Mouse (Mus musculus): ENCODE results near the gene 1700012B09Rik. TPM values are rescaled to one million over a fixed set of nuclear protein-coding genes. Genes with fewer than 3 reads are reported as not detected.

Gene 1700012B09Rik
- polyA plus RNA-seq, 1 experiment from 2014 or later: 0.36 TPM

DNA sequence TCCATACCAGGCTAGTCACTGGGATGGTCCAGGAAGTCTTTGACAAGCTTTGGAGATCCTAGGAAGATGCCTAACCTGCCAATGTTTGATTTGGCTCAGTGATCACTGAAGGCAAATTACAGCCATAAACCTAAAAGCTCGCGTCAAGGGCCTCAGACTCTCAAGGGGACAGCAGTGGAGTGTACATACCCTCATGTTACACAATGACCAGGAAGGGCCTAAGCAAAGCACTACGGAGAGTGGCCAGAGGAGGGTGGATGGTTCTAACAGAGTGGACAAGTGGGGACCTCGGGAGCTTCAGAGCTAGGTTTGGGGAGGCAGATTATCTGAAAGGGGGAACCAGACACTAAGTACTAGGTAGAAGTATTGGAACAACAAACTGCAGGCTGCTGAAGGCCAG, 44.2 kb downstream of the 1700012B09Rik start:
- Histone ChIP-seq H3K4me2 (replicated peaks) (no peak overlapping the region), H3K27me3 (no peaks in the 10 kb centered on the region), H3K36me3 (no peaks in the 10 kb centered on the region), H3K4me3 (no peak overlapping the region), H3K9me3 (no peaks in the 10 kb centered on the region), H3K4me1 (peaks cover 7% of the 10 kb centered on the region; the same call in 1 of the 2 replicates), H3K9ac (no peak overlapping the region), H3K27ac (no peak overlapping the region)
- ATAC-seq (ENCODE audit: insufficient number of reproducible peaks, insufficient read depth, low FRiP score, low TSS enrichment): no peak
- 89% methylated on average over 4 of the region's 4 CpGs for WGBS

DNA sequence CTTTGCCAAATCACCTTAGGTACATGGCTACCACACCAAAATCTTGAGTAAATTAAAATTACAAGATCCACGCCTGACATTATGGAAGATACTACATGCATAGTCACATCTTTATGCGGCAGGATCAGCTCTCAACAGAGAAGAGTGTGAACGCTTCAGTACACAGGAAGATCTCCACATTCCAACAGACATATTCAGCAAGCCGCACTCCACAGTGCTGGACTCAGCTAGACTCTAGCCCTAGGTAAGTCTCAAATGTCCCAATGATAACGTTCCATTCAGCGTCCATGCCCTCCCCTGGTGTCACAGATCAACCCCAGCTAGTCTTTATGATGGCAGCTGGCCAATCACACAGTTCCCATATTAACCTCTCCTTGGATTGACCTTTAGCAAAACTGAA, 44.8 kb downstream of the 1700012B09Rik start:
- Histone ChIP-seq H3K27ac (no peak overlapping the region), H3K4me3 (no peak overlapping the region), H3K36me3 (no peaks in the 10 kb centered on the region), H3K9me3 (no peaks in the 10 kb centered on the region), H3K9ac (no peak overlapping the region), H3K4me2 (replicated peaks) (no peak overlapping the region), H3K4me1 (peaks cover 3% of the 10 kb centered on the region; the same call in 1 of the 2 replicates), H3K27me3 (no peaks in the 10 kb centered on the region)
- 81% methylated on average over 6 of the region's 6 CpGs for WGBS
- no peak for ATAC-seq (ENCODE audit: insufficient number of reproducible peaks, insufficient read depth, low FRiP score, low TSS enrichment)

DNA sequence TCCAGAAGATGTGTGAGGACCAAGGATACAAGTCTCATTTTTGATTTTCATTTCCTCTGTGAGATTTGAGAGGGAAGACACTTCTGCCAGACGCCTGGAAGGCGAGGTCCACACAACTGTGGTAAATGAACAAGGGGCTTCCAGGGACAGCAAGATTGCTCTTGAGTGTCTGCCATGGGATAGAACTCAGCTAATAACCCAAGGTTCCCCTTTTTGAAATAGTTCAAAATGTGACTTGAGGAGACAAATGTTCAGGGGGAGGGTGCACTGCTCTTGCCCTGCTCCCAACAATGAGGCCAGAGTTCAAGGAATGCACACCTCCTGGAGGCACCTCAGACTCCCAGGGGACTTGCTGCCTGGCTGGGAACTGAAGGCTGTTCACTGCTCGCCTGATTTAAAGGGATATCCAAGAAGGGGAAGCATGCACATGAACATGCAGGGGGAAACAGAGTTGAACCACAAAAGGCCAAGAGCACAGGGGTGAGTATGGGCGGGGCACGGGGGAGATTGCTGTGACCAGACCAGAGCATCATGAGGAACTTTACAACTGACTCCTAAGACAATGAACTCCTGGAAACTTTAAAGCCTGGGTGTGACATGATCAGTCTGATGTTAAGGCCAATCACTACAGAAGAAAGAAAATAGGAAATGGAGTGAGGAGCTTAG, 45.9 kb downstream of the 1700012B09Rik start:
- H3K4me3 ChIP-seq: no peak overlapping the region
- H3K27me3 ChIP-seq: no peaks in the 10 kb centered on the region
- no peak for ATAC-seq (ENCODE audit: insufficient number of reproducible peaks, insufficient read depth, low FRiP score, low TSS enrichment)
- no peaks in the 10 kb centered on the region for H3K4me1 ChIP-seq
- no peaks in the 10 kb centered on the region for H3K36me3 ChIP-seq
- no peak overlapping the region for H3K27ac ChIP-seq
- WGBS: 72% methylated on average over 5 of the region's 5 CpGs
- no peaks in the 10 kb centered on the region for H3K9me3 ChIP-seq
- no peak overlapping the region for H3K4me2 ChIP-seq (replicated peaks)
- no peak overlapping the region for H3K9ac ChIP-seq

DNA sequence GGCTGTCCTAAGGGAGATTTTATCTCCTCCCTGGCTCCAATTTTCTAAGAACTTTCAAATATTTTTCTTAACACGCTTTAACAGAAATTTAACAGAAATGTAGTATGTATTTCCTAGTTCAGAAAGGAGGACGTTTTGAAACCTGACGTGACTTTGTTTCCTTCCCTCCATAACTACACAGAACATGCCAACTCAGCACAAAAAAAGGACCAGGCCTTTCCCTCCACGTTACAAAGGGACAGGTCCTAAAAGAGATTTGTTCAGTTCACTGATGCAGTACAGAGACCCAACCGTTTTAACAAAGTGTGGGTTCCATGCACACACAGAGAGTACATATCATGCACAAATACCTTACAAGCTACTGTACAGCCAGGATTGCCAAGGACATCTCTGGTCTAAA, 49.2 kb downstream of the 1700012B09Rik start:
- no peaks in the 10 kb centered on the region for H3K27me3 ChIP-seq
- no peaks in the 10 kb centered on the region for H3K36me3 ChIP-seq
- no peak overlapping the region for H3K27ac ChIP-seq
- H3K4me1 ChIP-seq: no peaks in the 10 kb centered on the region
- H3K4me2 ChIP-seq (replicated peaks): no peak overlapping the region
- H3K9ac ChIP-seq: no peak overlapping the region
- 83% methylated on average over 5 of the region's 5 CpGs for whole genome bisulfite sequencing
- H3K4me3 ChIP-seq: no peak overlapping the region
- no peak for ATAC-seq (ENCODE audit: insufficient number of reproducible peaks, insufficient read depth, low FRiP score, low TSS enrichment)
- no peaks in the 10 kb centered on the region for H3K9me3 ChIP-seq

DNA sequence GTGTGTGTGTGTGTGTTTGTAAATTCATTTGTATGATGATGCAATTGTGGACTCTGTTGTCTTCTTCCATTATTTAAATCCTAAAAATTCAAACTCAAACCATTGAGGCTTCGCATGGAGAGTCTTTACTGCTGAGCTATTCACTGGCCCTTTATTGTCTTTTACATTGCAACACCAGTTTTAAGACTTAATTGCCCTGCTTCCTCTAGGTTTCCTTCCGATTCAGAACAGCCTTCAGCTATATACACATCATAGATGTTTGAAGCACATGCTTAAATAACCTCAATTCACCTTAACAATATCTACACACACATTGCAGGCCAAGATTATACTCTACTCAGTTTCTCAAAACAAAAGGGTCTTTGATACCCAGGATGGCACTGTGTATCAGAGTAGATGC, 50.4 kb downstream of the 1700012B09Rik start:
- H3K4me3 ChIP-seq: no peak overlapping the region
- H3K27me3 ChIP-seq: no peaks in the 10 kb centered on the region
- no peak overlapping the region for H3K27ac ChIP-seq
- H3K36me3 ChIP-seq: no peaks in the 10 kb centered on the region
- no peak overlapping the region for H3K9ac ChIP-seq
- ATAC-seq (ENCODE audit: insufficient number of reproducible peaks, insufficient read depth, low FRiP score, low TSS enrichment): no peak
- H3K4me1 ChIP-seq: no peaks in the 10 kb centered on the region
- WGBS: 57% methylated on average over 2 of the region's 2 CpGs
- H3K9me3 ChIP-seq: no peaks in the 10 kb centered on the region
- no peak overlapping the region for H3K4me2 ChIP-seq (replicated peaks)

DNA sequence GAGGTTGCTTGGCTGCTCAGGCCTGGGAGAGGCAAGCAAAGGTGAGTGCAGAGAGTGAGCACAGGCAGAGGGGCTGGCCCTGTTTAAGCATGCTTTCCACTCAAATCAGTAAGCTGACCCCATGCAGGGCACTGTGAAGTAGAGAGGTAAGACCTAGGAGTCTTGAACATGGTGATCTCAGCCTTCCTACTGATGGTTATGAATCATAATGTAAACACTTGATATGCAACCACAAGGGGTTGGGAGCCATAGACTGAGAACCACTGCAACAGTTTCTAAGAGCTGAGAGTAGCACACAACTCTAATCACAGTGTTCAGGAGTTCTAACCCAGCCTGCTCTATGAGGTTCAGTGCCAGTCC, 52.5 kb downstream of the 1700012B09Rik start:
- no peak for ATAC-seq (ENCODE audit: insufficient number of reproducible peaks, insufficient read depth, low FRiP score, low TSS enrichment)
- no peak overlapping the region for H3K4me2 ChIP-seq (replicated peaks)

DNA sequence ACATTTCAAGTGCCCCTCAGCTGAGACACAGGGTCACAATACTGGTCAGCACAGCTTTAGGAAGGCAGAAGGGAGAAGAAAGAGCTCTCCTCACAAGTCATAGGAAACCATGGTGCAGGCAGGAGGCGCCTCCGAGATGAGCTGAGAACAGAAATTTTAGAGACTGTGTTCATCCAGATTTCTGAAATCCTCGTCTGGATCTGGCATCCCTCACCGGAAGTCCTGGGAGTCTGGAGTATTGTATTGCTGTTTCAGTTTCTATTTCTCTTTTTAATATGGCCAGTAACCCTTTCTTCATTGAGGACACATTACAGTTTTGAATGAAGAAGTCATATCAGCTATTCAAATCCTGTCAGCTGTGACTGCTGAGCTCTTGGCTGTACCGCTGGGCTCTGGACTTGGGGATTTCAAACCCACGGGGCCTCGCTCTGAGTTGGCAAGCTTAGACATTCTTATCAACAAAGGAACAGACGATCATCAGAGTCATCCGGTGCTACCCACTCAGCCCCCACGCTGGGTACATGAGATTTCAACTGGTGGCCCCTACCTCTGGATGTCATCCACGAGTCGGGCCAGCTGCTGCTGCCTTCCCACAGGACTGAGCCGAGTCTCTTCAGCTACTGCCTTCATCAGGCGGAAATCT, 53.0 kb downstream of the 1700012B09Rik start:
- 65% methylated on average over 14 of the region's 14 CpGs for WGBS
- Histone ChIP-seq H3K4me1 (no peaks in the 10 kb centered on the region), H3K36me3 (no peaks in the 10 kb centered on the region), H3K9ac (no peak overlapping the region), H3K27ac (no peak overlapping the region), H3K4me2 (replicated peaks) (no peak overlapping the region), H3K4me3 (no peak overlapping the region), H3K9me3 (no peaks in the 10 kb centered on the region), H3K27me3 (no peaks in the 10 kb centered on the region)
- ATAC-seq (ENCODE audit: insufficient number of reproducible peaks, insufficient read depth, low FRiP score, low TSS enrichment): no peak

More for the DNA sequence above, 52.5 kb downstream of the 1700012B09Rik start:
- H3K27me3 ChIP-seq: no peaks in the 10 kb centered on the region
- H3K4me1 ChIP-seq: no peaks in the 10 kb centered on the region
- no peak overlapping the region for H3K9ac ChIP-seq
- H3K9me3 ChIP-seq: no peaks in the 10 kb centered on the region
- no peaks in the 10 kb centered on the region for H3K36me3 ChIP-seq
- H3K4me3 ChIP-seq: no peak overlapping the region
- H3K27ac ChIP-seq: no peak overlapping the region

DNA sequence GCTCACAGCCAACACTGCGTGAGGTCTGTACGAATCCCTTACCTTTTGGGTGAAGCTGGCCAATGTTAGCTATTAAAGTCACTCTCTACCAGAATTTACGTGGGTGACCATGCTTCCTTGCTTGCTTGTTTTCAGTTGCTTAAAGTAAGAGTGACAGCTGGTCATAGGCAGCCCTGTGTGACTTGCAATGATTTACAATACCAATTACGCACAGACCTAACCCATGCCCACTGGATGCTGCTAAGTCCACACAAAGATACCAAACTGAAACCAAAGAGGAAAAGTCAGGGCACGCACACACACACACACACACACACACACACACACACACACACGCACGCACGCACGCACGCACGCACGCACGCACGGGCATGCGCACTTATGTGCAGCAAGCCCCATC, 55.6 kb downstream of the 1700012B09Rik start:
- H3K27me3 ChIP-seq: no peaks in the 10 kb centered on the region
- no peaks in the 10 kb centered on the region for H3K9me3 ChIP-seq
- H3K27ac ChIP-seq: no peak overlapping the region
- H3K4me1 ChIP-seq: no peaks in the 10 kb centered on the region
- no peaks in the 10 kb centered on the region for H3K36me3 ChIP-seq
- H3K4me3 ChIP-seq: no peak overlapping the region
- 85% methylated on average over 15 of the region's 15 CpGs for WGBS
- H3K9ac ChIP-seq: no peak overlapping the region
- ATAC-seq (ENCODE audit: insufficient number of reproducible peaks, insufficient read depth, low FRiP score, low TSS enrichment): no peak
- H3K4me2 ChIP-seq (replicated peaks): no peak overlapping the region

DNA sequence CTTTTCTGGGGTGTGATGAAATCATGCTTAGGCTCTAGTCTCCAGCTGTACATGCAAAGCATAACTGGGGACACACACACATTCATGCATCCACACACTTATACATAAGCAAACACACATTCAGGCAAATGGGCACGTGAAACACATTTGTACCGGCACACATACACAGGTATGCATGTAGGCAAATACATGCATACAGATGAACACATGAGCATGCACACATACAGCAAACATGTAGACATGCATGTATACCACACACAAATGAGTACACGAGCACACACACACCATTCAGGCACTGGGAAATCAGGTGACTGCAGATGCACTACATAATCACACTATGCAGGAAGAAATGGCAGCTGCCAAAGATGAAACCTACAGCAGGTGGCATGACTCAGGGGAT, 59.9 kb downstream of the 1700012B09Rik start:
- no peaks in the 10 kb centered on the region for H3K27me3 ChIP-seq
- H3K27ac ChIP-seq: no peak overlapping the region
- no peaks in the 10 kb centered on the region for H3K36me3 ChIP-seq
- no peak for ATAC-seq (ENCODE audit: insufficient number of reproducible peaks, insufficient read depth, low FRiP score, low TSS enrichment)
- H3K4me2 ChIP-seq (replicated peaks): no peak overlapping the region
- 83% methylated on average over 3 of the region's 3 CpGs for WGBS
- peaks cover 2% of the 10 kb centered on the region; the same call in 1 of the 2 replicates for H3K4me1 ChIP-seq
- no peak overlapping the region for H3K4me3 ChIP-seq
- no peaks in the 10 kb centered on the region for H3K9me3 ChIP-seq
- no peak overlapping the region for H3K9ac ChIP-seq

Other genes starting within 250 kb of the 1700012B09Rik start
- 33.7 and 35.1 TPM in 2 replicates for gene Amotl1, start 126.0 kb downstream of the 1700012B09Rik start, polyA plus RNA-seq (2016; fragmentation: Nextera tagmentation; extraction: Ambion mirVana)
- 0.08 and 0.18 TPM in 2 replicates for gene Piwil4, start 30.3 kb downstream of the 1700012B09Rik start, polyA plus RNA-seq (2016; fragmentation: Nextera tagmentation; extraction: Ambion mirVana)
- gene Fut4, start 18.6 kb downstream of the 1700012B09Rik start, polyA plus RNA-seq (2016; fragmentation: Nextera tagmentation; extraction: Ambion mirVana): 3.7 and 4.6 TPM in 2 replicates
- gene Mre11a, start 13.6 kb upstream of the 1700012B09Rik start, polyA plus RNA-seq (2016; fragmentation: Nextera tagmentation; extraction: Ambion mirVana): 33.4 and 33.8 TPM in 2 replicates
- 46.9 and 47.7 TPM in 2 replicates for gene Ankrd49, start 13.8 kb upstream of the 1700012B09Rik start, polyA plus RNA-seq (2016; fragmentation: Nextera tagmentation; extraction: Ambion mirVana)
- gene Gpr83, start 89.2 kb upstream of the 1700012B09Rik start, polyA plus RNA-seq (2016; fragmentation: Nextera tagmentation; extraction: Ambion mirVana): 0.38 and 0.40 TPM in 2 replicates
- gene Izumo1r, start 132.9 kb upstream of the 1700012B09Rik start, polyA plus RNA-seq (2016; fragmentation: Nextera tagmentation; extraction: Ambion mirVana): 0.29 and 0.43 TPM in 2 replicates